Mouse (Mus musculus) frontal cortex, postnatal 36 days (tissue): ENCODE data around the gene Ms4a18.

Experiments used
- DNase-seq, 2 experiments: peaks; one replicate each; pipeline ENCODE4 v3.0.0; 2022; ENCODE audit warnings: low spot score in 2 of 2

Ms4a18 gene

DNA sequence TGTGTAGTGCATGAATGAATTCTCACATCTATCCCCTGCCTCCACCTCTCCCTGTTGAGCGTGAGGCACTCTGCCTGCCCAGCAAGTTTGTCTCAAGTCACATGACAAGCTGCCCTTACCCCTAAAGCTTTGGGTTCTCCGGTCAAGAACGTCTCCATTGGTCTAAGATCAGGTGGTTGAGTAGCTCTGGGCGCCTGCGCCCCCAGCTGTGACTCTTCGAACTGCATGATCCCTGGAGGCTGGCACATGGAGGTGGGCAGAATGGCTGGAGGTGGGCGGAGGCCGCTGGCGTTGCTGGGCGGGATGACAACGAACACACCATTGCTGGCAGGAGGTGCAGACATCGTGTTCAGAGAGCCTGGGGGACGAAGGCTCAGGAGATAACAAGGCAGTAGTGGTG is 33.3 kb downstream of the Ms4a18 start:
- DNase-seq, result no peak

DNA sequence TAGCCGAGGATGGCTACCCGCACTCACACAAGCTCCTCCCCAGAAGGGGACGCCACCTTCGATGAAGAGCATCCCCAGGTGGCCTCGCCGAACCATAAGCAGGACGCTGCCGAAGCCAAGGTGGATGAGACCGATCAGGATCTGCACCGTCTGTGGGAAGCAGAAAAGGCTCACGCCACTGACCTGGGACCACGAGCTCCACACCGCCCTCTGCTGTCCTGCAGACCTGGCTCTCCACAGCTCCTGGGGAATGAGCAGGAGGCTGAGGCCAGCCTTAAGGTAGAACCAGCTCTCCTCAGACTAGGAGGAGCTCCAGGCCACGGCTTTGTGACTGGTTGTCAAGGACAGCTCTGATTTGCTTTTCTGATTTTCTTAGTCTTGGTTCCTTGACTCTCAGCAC is 34.7 kb downstream of the Ms4a18 start:
- DNase-seq, result no peak

DNA sequence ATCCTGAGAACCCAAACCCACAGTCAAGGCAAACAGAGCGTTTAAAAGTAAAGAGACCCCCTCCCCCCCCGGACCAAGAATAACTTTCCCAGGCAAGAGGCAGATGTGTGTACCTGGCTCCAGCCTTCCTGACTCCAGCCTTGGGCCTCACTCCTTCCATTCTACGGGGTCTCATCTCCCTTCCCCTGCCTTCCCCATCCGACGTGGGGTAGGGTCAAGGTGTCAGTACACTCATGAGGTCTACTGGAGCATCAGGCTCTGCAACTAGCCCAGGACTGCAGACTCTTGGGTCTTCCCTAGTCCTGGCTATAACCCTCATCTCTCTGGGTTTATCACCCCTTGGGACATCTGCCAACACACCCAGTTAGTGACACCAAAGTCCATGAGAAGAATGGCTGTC is 37.6 kb downstream of the Ms4a18 start:
- no peak for DNase-seq

DNA sequence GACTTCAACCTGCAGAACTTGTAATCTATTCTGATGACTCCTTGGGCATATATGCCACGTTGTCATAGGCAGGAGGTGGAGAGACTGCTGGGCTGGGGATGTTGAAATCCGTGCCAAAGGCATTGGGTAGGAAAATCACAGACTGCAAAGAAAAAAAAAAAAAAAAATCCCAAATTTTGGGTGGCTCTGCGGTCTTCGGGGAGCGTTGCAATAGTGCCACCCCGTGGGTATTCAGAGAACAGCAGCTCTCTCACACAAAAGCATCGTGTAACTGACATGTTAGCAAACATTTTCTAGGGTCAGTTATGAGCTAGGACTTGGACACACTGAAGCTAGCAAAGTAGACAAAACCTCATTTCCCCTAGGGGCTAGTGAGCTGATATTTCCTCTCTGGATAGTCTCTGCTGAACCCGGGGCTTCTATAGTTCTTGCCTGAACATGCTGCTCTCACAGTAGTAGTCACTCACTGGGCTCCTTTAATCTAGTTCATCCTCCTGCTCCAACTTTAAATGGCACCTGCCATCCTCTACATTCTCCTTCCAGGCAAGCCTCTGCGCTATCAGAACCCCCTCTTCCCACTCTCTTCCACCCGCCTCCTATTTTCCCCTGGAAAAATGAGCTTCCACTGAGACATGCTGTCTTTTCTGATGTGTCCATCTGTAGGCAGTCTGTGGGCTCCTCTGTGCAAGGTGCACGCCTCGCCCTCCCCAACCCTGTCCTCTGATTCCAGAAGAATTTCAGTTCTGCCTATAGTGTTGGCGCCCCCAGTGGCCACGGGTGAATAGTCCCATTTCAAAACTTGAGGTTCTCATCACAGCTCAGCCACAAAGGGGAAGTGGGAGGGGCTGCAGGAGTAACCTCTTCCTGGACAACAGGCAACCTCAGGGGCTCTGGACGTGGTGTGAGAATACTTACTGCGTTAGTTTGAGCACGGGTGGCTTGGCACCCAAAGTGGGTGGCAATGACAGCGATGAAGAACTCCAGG is 38.4 kb downstream of the Ms4a18 start:
- DNase-seq, result peak; percentile 63 to 70

DNA sequence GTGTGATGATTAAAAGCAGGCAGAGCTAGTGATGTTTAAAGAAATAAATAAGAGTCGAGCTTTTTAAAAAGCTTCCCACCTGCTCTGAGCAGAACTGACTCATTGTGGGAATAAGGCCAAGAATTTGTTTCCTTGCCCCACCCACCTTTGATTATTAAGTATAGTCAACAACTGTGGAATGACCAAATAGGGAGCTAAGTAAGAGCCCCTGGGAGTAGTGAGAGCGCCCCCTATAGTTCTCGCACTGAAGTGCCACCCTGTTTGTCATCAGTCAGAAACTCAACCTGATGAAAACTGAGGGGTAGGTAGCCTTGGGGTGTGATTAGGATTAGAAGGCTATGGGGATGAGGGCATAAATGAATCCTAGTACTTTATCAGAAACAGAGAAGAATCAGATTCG is 41.5 kb downstream of the Ms4a18 start:
- DNase-seq, result no peak

DNA sequence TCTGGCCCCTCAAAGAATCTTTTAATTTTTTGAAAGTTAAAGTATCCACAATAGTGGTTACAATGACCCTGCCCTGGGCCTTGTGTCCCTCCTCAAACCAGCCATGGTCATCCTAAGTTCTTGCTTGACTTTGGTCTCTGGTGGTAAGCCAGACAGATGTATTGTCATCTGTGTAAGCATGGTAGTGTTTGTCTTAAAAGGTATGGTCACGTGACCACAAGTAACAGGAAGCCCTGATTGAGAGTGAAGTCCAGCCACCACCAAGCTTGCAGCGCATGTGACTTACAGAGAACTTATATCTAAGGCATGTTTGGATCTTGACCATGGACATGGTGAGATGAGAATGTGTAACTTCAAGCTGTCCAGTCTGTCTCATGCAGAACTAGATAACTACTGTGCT is 42.6 kb downstream of the Ms4a18 start:
- no peak for DNase-seq

DNA sequence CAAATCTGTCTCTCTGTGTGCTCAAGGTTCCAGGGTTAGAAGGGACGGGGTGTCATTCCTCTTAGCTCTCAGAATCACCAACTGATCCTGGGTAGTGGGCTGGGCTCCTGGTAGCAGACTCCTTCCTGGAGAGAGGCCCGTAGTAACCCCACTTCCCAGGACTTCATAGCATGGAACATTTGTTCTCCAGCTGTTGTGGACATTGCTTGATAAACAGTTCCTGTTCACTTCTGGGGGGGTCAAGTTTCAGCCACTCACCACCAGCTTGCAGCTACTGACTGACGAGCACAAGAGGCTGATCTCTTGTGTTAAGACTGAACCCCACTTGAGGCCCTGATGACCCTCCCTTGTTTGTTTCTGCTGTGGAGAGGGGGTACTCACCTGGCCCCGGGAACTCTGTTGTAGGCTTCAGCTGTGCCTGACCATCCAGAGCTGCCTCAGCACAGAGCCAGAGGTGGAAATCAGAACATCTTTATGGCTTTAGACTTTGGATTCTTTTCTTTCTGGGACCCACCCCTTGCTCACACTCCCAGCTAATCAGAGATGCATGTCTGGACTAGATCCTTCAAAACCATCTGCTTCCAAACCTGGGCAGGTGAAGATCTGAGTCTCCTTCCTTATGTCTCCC is 43.5 kb downstream of the Ms4a18 start, which contains the start of gene Ms4a10:
TSS of gene Ms4a10 (minus strand) at position 433 of the 628 bp plus-strand sequence.
- DNase-seq, result no peak

DNA sequence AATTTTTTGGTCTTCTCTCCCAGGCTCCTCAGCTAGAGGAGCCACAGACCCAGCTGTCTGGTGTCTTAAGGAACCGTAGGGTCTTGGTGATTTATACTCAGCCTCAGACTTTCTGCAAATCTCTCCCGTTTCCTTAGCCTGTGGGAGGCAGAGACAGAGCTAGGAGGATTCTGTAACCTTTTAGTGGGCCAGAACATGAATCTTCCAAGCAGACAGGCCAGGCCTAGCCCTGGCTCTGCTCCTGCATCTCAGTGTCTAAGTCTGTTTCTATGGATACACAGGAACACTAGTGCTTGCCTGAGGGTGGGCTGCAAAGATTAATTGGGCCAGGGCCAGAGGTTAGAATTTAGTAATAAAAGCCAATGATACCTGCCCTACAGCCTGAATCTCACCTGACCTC is 44.6 kb downstream of the Ms4a18 start:
- DNase-seq, result no peak

DNA sequence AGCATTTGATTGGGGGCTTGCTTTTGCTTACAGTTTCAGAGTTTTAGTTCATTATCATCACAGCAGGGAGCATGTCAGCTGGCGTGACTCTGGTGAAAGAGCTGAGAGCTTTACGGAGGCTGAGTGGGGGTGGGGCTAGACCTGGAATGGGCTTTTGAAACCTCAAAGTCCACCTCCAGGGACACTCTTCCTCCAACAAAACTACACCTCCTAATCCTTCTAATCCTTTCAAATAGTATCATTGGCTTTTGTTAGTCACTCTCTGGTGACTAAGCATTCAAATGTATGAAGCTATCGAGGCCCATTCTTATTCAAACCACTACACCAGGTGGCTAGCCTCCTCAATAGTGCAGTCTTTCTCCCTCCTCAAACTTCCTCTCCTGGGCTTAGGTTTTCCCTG is 45.2 kb downstream of the Ms4a18 start:
- no peak for DNase-seq

DNA sequence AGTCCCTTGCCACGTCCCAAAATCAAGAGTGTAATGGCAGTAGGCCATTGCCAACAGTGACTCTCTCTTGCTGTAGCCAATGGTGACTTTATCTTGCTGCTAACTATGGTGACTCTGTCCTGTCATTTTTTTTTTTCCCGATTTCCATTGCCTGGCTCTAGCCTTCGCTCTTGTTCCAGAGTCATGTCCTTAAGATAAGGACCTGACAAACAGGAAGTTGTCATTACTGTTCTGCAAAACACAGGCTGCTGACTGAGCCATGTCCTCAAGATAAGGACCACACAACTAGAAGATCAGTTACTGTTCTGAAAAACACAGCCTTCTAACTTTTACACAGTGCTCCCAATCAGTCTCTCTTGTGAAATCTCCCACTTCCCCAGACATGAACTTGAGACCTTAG is 47.4 kb downstream of the Ms4a18 start:
- no peak for DNase-seq

DNA sequence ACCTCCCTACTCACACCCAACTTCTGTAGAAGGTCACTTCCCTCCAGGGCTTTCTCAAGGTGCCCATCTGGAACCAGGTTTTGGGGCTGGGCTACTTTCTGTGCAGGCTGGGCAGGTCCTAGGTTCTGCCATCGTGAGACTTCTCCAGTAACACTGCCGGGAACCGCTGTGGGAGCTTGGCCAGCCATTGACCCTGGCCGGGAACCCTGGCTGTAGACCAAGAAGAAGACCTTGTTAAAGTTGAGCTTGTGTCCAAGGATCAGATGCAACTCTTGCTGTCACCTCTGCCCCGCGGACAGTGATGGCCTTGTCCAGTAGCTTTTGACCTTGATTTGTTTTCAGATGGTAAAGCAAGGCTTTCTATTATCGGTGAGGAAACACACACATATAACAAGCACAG is 49.3 kb downstream of the Ms4a18 start:
- DNase-seq, result no peak

DNA sequence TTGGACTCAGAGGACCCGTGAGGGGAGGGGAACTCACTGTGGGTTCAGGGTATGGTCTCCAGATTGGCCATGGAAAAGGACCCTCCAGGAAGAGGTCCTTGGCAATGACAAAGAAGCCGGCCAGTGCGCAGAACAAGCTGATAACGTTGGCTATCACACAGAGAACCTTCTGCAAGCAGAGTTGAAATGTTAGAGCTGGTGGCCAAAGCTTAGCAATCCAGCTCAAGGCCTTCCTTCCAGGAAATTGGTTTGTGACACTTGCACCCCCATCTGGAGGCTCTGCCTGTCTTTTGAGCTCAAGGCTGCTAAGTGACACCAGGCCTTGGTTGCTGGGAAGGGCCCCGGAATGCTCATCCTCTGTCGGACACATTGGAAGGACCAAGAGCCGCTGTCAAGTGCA is 52.1 kb downstream of the Ms4a18 start:
- DNase-seq, result no peak

DNA sequence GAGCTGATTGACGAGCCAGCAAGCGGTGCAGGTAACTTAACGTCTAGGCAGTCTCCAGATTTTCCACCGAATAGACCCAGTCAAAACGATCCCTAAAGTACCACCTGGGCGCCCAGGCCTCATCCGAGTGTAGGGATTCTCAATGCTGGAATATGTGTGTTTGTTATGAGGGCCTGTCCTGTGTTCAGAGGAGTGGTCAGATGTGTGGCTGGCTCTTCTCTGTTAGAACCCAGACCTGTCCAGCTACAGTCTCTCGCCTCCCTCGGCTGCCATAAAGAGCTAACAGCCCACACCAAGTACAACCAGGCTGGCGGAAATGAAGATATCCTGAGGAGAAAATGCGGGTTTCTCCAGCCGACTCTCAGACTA is 57.9 kb downstream of the Ms4a18 start:
- DNase-seq, result no peak

DNA sequence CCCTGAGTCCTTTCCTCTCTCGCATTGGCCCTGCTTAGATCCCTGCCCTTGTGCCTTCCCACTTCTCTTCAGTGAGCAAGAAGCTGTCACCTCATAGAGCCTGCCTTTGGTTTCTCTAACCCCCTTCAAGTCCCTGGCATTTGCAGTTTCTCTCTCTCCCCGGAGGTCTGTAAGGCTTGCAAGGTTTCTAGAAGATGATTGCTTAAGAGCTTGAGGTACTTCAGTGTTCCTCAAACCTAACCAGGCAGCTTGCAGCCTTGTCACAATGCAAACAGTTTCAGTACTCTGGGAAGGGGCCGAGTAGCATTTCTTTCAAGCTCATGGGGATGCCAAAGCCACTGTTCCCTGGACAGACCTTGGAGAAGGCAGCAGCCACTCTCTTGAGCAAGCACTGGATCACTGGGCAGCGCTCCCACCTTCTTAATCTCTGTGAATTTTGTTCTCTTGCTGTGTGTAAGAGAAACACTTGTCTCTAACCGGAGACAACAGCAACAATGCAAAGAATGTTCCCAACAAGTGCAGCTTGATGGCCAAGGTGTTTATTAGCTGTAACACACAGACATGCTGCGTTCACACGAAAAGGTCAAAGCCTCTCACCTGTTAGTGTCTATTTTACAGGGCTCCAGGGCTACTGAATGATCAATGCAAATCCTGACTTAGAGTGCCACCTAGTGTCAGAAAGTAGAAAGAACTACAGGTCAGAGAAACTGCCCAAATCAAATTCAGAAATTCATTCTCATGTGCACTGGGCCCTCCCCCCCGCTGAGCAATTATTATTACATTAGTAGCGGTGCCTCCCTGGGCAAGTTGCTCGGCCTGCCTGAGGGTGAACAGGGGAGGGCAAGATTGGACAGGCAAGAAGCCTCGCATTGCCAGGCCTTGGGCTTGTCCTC is 58.5 kb downstream of the Ms4a18 start:
- peak in 1 of 2 experiments; percentile 64 for DNase-seq

DNA sequence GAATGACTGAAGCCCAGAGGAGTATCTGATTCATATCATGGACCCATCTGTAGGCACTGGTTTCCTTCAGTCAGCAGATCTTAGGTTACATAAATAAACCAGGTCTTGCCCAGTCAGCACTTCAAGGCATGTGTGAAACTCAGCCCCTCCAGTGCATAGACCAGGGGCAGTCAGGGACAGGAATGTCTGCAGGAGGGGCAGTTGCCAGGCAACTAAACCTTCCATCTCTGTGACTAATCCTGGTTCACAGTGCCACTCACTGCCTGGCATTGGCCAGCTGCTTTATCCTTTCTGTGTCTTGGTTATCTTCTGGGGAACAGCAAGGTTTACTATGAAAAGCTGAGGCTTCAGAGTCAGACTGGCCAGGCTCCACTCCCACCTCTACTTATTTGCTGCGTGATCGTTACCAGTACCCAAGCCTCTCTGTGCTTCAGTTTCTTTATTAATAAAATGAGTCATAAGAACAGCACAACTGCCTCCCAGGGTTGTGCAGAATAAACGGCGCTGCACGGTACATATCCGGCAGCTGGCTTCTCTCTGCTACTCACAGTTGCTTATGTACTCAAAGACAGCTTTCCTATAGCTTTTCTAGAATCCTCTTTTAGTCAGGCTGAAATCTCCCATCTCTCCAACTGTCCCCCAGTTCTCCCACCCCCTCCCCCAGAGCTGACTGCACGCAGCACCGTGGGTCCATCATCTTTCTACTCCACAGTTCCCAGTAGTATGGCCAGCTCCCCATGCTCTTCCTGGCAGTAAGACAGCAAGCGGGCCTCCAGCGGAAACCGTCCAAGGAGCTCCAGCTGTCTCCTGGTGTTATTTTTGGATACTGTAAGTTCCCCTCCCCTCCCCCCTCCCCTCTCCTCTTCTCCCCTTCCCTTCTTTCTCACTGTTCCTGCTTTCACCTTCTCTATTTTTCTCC is 65.6 kb downstream of the Ms4a18 start:
- peak; percentile 34 to 51 for DNase-seq

DNA sequence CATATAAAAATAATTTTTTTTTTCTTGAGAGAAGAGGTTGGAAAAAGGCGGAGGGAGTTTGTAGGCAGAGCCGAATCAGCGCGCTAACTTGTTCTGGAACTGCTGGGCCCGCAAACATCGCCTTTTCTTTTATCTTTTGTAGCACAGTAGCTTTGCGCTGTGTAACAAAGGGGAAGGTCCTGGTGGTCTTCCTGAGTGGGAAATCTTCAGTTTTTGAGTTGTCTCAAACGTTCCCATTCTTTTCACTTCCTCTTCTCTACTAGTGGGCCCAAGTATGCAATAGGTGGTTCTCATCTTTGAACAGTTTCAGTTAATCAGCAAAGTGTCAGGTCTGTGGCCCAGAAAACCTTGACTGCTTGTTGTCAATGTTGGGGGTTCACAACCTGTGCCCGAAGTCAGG is 68.3 kb downstream of the Ms4a18 start:
- DNase-seq, result no peak

DNA sequence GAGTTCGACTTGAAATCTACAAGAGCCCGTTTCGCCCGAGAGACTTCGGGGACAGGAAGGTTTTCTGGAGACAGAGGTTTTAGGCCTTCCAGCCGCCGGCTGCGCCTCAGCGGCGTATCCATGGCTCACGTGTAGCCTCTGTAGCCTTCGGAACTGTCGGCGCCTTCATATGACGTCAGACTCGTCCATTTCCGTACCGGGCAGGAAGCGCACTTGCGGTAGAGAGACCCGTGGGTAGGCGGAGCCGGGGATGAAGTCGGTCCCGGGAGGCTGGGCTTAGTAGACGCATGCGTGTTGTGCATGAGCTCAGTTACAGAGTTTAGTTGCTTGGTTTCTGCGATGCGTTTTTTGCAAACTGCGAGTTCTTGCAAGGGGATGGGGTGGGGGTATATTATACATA is 68.7 kb downstream of the Ms4a18 start, which contains the start of gene Ccdc86:
TSS of gene Ccdc86 (minus strand) at position 155 of the 400 bp plus-strand sequence.
- DNase-seq, result peak; percentile 97 to 98

DNA sequence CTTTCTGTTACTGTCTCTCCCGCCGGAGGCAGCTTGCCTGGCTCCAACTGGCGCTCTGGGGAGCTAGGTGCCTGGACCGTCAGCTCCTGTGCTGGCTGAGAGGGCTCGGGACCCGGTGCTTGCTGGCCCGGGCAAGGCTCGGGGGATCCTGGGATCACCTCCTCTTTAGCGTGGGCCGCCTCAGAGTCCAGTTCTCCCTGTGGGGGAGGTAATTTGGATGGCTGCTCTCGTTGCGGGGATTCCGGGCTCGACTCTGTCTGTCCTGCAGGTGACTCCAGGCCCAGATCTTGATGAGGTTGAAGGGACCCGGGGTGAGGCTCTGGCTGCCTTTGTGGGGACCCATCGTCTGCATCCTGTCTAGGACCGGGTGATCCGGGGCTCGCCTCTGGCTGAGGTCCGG is 69.4 kb downstream of the Ms4a18 start:
- DNase-seq, result no peak

DNA sequence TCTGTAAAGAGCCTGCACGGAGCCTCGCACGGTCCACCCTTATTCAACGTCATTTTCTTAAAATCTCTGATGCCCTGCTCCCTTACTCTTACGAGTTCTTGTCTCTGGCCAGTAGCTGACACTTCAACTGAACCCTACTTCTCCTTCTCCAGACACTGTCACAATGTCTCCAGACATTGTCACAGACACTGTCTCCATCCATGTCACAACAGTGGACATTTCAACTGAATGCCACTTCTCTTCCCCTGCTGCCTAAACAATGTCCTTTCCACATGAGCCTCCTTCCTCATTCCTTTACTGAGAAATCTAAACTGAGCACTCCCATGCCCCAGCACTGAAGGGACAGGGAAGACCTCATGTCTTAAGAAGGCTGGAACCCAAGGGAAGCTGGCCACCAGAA is 70.6 kb downstream of the Ms4a18 start:
- DNase-seq, result no peak
